Mouse (Mus musculus): Measurements from ENCODE around the gene Rgs5. TPM values are rescaled to one million over a fixed set of nuclear protein-coding genes. Genes with fewer than 3 reads are reported as not detected.

Rgs5 gene
- polyA plus RNA-seq, 1 experiment = 5.6 TPM

DNA sequence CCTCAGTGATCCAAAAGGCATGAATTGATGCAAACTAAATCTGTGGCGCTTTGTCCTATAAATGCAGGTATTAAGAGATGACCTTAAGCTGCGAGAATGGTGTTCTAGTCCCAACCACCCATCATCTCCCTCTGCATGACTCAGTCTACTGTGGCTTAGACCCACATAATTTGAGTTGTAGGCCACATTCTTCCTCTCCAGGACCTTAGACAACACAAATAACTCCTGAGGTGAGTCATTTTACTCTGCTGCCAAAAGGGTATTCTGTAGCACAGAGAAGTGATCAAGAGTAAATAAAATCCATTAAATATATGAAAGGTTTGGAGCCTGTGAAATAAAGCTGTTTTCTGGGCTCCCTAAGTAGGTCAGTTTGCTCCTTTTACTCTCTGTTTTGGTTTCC lies 43.9 kb downstream of the Rgs5 start:
- WGBS = 85% methylated on average over 2 of the region's 2 CpGs
- Histone ChIP-seq H3K4me1 (ENCODE audit: control insufficient read depth, insufficient read depth, low read length) (peaks cover 2% of the 10 kb centered on the region; the same call in 1 of the 2 replicates), H3K4me3 (replicated peaks; ENCODE audit: extremely low read depth, low read depth, low read length) (no peak overlapping the region)
- no peak for DNase-seq
- no peak for TF ChIP-seq POLR2A (IDR thresholded peaks at IDR 0.05; ENCODE audit: borderline replicate concordance, extremely low read depth, low read depth, low read length)
- TF ChIP-seq CTCF (IDR thresholded peaks at IDR 0.05; ENCODE audit: insufficient read depth, low read length) = no peak

DNA sequence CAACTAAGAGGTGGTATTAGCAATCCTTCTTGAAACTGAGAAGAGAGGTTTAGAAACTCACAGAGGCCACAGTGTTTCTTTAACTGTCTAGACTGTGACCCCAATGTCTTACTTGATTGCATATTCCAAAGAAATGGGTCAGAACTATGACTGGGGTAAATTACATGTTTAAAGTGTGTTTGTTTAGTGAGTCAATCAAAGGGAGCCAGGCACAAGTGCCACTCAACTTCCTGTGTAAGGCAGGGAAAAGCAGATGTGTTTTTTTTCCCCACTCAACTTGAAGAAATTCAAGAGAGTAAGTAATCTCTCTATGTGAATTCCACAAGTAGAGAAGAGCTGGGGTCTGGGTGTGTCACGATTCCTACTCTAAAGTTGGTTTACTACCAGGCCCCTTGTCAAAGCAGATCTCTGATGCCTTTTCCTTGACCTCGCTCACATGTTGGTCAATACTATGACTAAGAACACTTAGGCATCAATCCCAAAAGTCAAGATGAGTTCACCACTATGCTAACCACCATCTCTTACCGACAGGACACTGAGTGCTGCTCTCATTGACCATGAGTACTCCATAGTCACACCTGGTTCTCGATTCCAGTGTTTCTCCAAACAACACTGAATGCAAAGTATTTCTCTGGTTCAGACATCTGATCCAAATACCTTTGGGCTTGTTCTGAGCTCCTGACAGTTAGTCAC lies 49.2 kb downstream of the Rgs5 start:
- DNase-seq = no peak
- no peak for TF ChIP-seq POLR2A (IDR thresholded peaks at IDR 0.05; ENCODE audit: borderline replicate concordance, extremely low read depth, low read depth, low read length)
- no peak for TF ChIP-seq CTCF (IDR thresholded peaks at IDR 0.05; ENCODE audit: insufficient read depth, low read length)
- Histone ChIP-seq H3K4me1 (ENCODE audit: control insufficient read depth, insufficient read depth, low read length) (peaks cover 2% of the 10 kb centered on the region; the same call in 1 of the 2 replicates), H3K4me3 (replicated peaks; ENCODE audit: extremely low read depth, low read depth, low read length) (no peak overlapping the region)
- 60% methylated on average over 4 of the region's 4 CpGs for WGBS

DNA sequence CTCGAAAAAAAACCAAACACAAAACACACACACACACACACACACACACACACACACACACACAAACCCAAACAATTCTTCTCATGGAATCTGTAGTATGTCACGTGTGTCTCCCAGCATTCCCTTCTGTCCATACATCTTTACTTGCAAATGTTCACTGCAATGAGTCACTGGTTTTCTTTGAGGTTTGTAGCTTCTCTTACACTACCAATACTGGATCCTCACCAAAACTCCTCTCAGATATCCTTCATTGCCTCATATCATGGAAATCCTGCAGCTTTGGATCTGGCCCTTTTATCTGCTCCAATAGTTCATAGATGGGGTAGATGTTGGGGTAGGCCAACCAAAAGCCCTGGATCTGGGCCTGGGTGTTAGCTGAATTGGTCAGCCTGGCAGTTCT lies 66.5 kb downstream of the Rgs5 start:
- WGBS = 77% methylated on average over 2 of the region's 2 CpGs
- TF ChIP-seq POLR2A (IDR thresholded peaks at IDR 0.05; ENCODE audit: borderline replicate concordance, extremely low read depth, low read depth, low read length) (no peak), CTCF (IDR thresholded peaks at IDR 0.05; ENCODE audit: insufficient read depth, low read length) (no peak)

DNA sequence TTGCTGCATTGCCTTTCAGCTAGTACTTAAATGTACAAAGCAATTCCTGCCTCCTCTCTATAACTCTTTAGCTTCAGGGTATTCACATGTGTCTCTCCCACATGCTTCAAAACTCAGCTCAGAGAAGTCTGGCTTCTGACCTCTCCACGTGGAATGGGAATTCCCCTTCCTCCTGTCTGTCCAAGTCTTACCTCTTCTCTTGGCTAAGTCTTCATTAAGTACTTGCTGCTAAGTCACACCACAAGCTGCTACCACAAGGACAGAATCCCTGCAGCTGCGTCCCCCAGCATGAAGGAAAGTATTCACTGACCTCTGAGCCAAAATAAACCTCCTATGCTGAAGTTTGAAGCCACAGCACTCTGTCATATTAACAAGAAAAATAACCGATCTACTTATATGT lies 71.0 kb downstream of the Rgs5 start:
- 66% methylated on average over 3 of the region's 3 CpGs for WGBS
- DNase-seq = no peak
- Histone ChIP-seq H3K4me1 (ENCODE audit: control insufficient read depth, insufficient read depth, low read length) (no peaks in the 10 kb centered on the region), H3K4me3 (replicated peaks; ENCODE audit: extremely low read depth, low read depth, low read length) (no peak overlapping the region)
- TF ChIP-seq CTCF (IDR thresholded peaks at IDR 0.05; ENCODE audit: insufficient read depth, low read length) (no peak), POLR2A (IDR thresholded peaks at IDR 0.05; ENCODE audit: borderline replicate concordance, extremely low read depth, low read depth, low read length) (no peak)

More for the DNA sequence above, 66.5 kb downstream of the Rgs5 start:
- H3K4me1 ChIP-seq (ENCODE audit: control insufficient read depth, insufficient read depth, low read length) = no peaks in the 10 kb centered on the region
- no peak overlapping the region for H3K4me3 ChIP-seq (replicated peaks; ENCODE audit: extremely low read depth, low read depth, low read length)
- no peak for DNase-seq

DNA sequence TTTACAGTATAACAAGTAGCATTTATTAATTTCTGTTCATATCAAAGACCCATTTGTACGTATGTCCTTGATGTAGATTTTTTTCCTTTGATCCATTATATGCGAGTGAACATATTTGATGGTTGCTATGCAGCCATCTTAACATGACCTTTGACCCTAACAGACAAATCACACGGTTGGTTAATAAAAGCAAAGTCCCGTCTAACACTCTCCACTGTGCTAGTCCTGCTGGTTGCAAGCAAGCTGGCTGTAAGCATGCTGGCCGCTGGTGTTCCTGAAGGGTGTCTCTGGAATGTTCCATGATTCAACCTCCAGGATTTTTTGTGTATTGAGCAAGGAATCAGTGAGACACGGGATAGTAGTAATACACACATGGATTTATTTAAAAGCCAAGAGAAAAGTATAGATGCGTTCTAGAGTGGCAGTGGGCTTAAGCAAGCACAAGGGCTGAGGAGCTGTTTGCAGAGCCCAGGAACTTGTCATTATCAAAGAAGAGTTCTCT lies 75.3 kb downstream of the Rgs5 start:
- 73% methylated on average over 7 of the region's 7 CpGs for WGBS
- no peaks in the 10 kb centered on the region for H3K4me1 ChIP-seq (ENCODE audit: control insufficient read depth, insufficient read depth, low read length)
- no peak for TF ChIP-seq POLR2A (IDR thresholded peaks at IDR 0.05; ENCODE audit: borderline replicate concordance, extremely low read depth, low read depth, low read length)
- no peak overlapping the region for H3K4me3 ChIP-seq (replicated peaks; ENCODE audit: extremely low read depth, low read depth, low read length)
- DNase-seq = no peak

DNA sequence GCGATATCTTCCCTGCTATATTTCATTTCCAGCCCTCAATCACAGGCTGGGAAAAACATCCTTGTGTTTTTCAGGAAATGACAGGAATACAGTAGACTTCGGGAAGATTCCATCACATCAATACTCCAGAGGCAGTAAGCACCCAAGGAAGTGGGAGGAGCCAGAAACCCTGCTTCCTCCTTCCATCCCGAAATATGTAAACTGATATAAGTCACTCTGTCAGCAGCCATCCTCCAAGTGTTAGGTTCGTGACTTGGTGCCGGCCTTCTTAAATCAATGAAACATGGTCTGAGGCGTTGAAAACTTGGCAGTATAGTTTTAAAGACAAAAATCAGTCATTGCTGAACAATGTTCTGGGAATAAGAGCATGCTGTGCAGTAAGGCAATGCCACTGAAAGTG lies 80.8 kb downstream of the Rgs5 start:
- TF ChIP-seq POLR2A (IDR thresholded peaks at IDR 0.05; ENCODE audit: borderline replicate concordance, extremely low read depth, low read depth, low read length) (no peak), CTCF (IDR thresholded peaks at IDR 0.05; ENCODE audit: insufficient read depth, low read length) (no peak)
- no peak overlapping the region for H3K4me3 ChIP-seq (replicated peaks; ENCODE audit: extremely low read depth, low read depth, low read length)
- no peaks in the 10 kb centered on the region for H3K4me1 ChIP-seq (ENCODE audit: control insufficient read depth, insufficient read depth, low read length)
- WGBS = 39% methylated on average over 6 of the region's 6 CpGs
- no peak for DNase-seq

DNA sequence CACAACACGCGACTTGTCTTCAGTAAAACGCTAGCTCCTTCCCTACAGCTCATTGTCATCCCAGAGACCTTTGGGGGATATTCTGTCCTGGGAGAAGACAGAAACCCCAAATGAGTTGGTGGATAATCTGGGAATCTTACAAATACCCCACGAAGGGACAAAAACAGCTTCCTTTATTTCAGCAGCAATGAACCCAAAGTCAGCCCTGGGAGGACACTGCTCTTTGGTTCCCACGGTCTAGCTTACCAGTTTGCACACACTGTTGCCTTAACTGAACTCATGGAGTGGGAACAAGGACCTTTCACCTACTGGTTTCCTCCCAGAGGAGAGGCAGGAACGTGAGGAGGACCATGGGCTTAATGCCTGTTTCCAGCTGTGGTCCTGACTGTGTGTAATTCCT lies 81.9 kb downstream of the Rgs5 start:
- TF ChIP-seq CTCF (IDR thresholded peaks at IDR 0.05; ENCODE audit: insufficient read depth, low read length) (no peak), POLR2A (IDR thresholded peaks at IDR 0.05; ENCODE audit: borderline replicate concordance, extremely low read depth, low read depth, low read length) (no peak)
- H3K4me1 ChIP-seq (ENCODE audit: control insufficient read depth, insufficient read depth, low read length) = no peaks in the 10 kb centered on the region
- WGBS = 74% methylated on average over 6 of the region's 6 CpGs
- no peak for DNase-seq
- H3K4me3 ChIP-seq (replicated peaks; ENCODE audit: extremely low read depth, low read depth, low read length) = no peak overlapping the region

DNA sequence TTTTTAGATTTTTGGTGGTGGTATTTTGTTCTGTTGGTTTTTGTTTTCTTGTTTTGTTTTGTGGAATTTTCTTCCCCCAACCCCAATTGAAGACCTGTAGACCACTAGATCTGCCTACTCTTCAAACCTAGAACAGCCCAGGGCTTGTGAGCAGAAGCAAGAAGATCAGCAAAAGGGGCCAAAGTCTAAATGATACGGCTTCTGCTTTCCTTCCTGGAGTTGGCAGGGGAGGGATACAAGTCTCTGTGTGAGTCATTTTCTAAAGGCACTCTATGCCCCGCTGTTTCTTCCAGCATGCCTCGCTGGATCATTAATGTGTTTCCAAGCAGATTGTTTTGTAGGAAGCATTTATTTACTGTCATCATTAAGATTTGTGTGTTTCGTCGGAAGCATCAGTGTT lies 85.8 kb downstream of the Rgs5 start:
- TF ChIP-seq CTCF (IDR thresholded peaks at IDR 0.05; ENCODE audit: insufficient read depth, low read length) (no peak), POLR2A (IDR thresholded peaks at IDR 0.05; ENCODE audit: borderline replicate concordance, extremely low read depth, low read depth, low read length) (no peak)
- Histone ChIP-seq H3K4me3 (replicated peaks; ENCODE audit: extremely low read depth, low read depth, low read length) (no peak overlapping the region), H3K4me1 (ENCODE audit: control insufficient read depth, insufficient read depth, low read length) (no peaks in the 10 kb centered on the region)
- 81% methylated on average over 5 of the region's 5 CpGs for WGBS
- no peak for DNase-seq

Other genes starting within 250 kb of the Rgs5 start
- gene Nuf2, start 124.0 kb upstream of the Rgs5 start, polyA plus RNA-seq (2012; rRNA removed) = 0.14 and 0.31 TPM in 2 replicates
- 2.2 and 5.9 TPM in 2 replicates for gene Rgs4, start 92.1 kb downstream of the Rgs5 start, polyA plus RNA-seq (2012; rRNA removed)

Data from lung, adult 2 months (tissue).